Mouse (Mus musculus): Measurements from ENCODE around the gene Selenos. TPM values are rescaled to one million over a fixed set of nuclear protein-coding genes. Genes with fewer than 3 reads are reported as not detected.

Gene Selenos
- 80.3 and 88.0 TPM in 2 replicates for polyA plus RNA-seq (2014; fragmentation: Nextera tagmentation; extraction: Ambion mirVana)

GRCm38 (mm10) chr7:66079364-66080230, at the start of gene Selenos:
Gene Selenos, plus strand, starts transcription at chr7:66079649.
- H3K4me3 ChIP-seq (replicated peaks; ENCODE audit: low read length), result peak within 1 kb of the TSS; percentile 70
- H3K9ac ChIP-seq, result peak within 1 kb of the TSS; percentile 60
- peaks cover 58% of the 10 kb centered on the region for H3K36me3 ChIP-seq (replicated peaks; ENCODE audit: control insufficient read depth, insufficient read depth)
- H3K9me3 ChIP-seq (ENCODE audit: control insufficient read depth, low read length), result no peaks in the 10 kb centered on the region
- DNase-seq (ENCODE audit: low spot score) (peak; percentile 96), ATAC-seq (ENCODE audit: low FRiP score) (peak; percentile 100)
- under 1% methylated on average over 62 of the region's 65 CpGs for WGBS
- H3K27ac ChIP-seq, result peak within 1 kb of the TSS; percentile 67
- peaks cover 18% of the 10 kb centered on the region for H3K4me1 ChIP-seq (replicated peaks; ENCODE audit: control insufficient read depth, insufficient read depth, low read length)
- H3K4me2 ChIP-seq (replicated peaks), result peak within 1 kb of the TSS; percentile 78
- no peaks in the 10 kb centered on the region for H3K27me3 ChIP-seq (ENCODE audit: control insufficient read depth, insufficient read depth, low read length)

DNA sequence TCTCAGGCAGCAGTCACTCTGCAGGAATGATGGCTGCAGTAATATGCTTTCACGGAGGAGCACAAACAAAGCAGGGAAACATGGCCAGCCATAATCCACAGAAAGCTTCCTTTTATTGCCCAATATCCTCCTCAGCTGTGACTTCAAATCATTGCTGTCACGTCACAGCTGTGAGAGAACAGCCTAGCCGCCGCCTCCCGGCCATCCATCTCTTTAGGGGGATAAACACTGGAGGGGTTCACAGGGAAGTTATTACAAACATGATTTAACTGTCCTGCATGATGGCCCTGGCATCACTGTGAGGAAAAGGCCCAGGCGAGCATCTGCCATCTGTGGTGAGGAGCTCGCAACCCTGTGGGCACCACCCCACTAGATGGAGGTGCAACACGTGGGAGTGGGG, 42.6 kb upstream of the Selenos start:
- no peak for DNase-seq (ENCODE audit: low spot score)
- no peaks in the 10 kb centered on the region for H3K9me3 ChIP-seq (ENCODE audit: control insufficient read depth, low read length)
- 78% methylated on average over 8 of the region's 8 CpGs for WGBS
- H3K27ac ChIP-seq, result no peak overlapping the region
- no peaks in the 10 kb centered on the region for H3K36me3 ChIP-seq (replicated peaks; ENCODE audit: control insufficient read depth, insufficient read depth)
- no peak overlapping the region for H3K4me2 ChIP-seq (replicated peaks)
- no peak overlapping the region for H3K9ac ChIP-seq
- no peak overlapping the region for H3K4me3 ChIP-seq (replicated peaks; ENCODE audit: low read length)
- no peaks in the 10 kb centered on the region for H3K27me3 ChIP-seq (ENCODE audit: control insufficient read depth, insufficient read depth, low read length)
- ATAC-seq (ENCODE audit: low FRiP score), result no peak
- H3K4me1 ChIP-seq (replicated peaks; ENCODE audit: control insufficient read depth, insufficient read depth, low read length), result no peaks in the 10 kb centered on the region

DNA sequence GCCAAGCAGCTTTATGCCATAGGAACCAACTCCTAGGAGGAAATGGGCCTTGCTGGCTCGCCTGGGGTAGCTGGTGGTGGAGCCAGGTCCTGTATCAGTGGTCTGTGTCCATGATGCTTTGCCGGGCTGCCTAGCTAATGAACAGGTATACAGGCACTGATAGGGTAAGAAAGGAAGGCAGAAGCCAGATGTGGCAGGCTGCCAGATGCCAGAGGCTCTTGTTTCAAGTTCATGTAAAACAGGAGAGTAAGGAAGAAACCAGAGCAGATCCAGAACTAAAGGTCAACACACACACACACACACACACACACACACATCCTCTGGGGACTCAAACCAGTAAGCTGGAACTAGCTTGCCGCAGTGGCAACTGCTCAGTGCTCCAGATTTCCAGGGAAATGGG, 41.2 kb upstream of the Selenos start:
- WGBS, result 67% methylated on average over 3 of the region's 3 CpGs
- ATAC-seq (ENCODE audit: low FRiP score), result no peak

GRCm38 (mm10) chr7:66038730-66039129, 40.7 kb upstream of the Selenos start:
- Histone ChIP-seq H3K4me2 (replicated peaks) (no peak overlapping the region), H3K9ac (no peak overlapping the region), H3K4me3 (replicated peaks; ENCODE audit: low read length) (no peak overlapping the region), H3K36me3 (replicated peaks; ENCODE audit: control insufficient read depth, insufficient read depth) (no peaks in the 10 kb centered on the region), H3K4me1 (replicated peaks; ENCODE audit: control insufficient read depth, insufficient read depth, low read length) (no peaks in the 10 kb centered on the region), H3K27ac (no peak overlapping the region), H3K27me3 (ENCODE audit: control insufficient read depth, insufficient read depth, low read length) (no peaks in the 10 kb centered on the region), H3K9me3 (ENCODE audit: control insufficient read depth, low read length) (no peaks in the 10 kb centered on the region)
- ATAC-seq (ENCODE audit: low FRiP score) (no peak), DNase-seq (ENCODE audit: low spot score) (no peak)
- WGBS, result 76% methylated on average over 11 of the region's 11 CpGs

More for the DNA sequence above, 41.2 kb upstream of the Selenos start:
- DNase-seq (ENCODE audit: low spot score), result no peak
- no peaks in the 10 kb centered on the region for H3K27me3 ChIP-seq (ENCODE audit: control insufficient read depth, insufficient read depth, low read length)
- no peak overlapping the region for H3K27ac ChIP-seq
- H3K9ac ChIP-seq, result no peak overlapping the region
- no peak overlapping the region for H3K4me3 ChIP-seq (replicated peaks; ENCODE audit: low read length)
- no peaks in the 10 kb centered on the region for H3K4me1 ChIP-seq (replicated peaks; ENCODE audit: control insufficient read depth, insufficient read depth, low read length)
- no peaks in the 10 kb centered on the region for H3K9me3 ChIP-seq (ENCODE audit: control insufficient read depth, low read length)
- H3K36me3 ChIP-seq (replicated peaks; ENCODE audit: control insufficient read depth, insufficient read depth), result no peaks in the 10 kb centered on the region
- no peak overlapping the region for H3K4me2 ChIP-seq (replicated peaks)

DNA sequence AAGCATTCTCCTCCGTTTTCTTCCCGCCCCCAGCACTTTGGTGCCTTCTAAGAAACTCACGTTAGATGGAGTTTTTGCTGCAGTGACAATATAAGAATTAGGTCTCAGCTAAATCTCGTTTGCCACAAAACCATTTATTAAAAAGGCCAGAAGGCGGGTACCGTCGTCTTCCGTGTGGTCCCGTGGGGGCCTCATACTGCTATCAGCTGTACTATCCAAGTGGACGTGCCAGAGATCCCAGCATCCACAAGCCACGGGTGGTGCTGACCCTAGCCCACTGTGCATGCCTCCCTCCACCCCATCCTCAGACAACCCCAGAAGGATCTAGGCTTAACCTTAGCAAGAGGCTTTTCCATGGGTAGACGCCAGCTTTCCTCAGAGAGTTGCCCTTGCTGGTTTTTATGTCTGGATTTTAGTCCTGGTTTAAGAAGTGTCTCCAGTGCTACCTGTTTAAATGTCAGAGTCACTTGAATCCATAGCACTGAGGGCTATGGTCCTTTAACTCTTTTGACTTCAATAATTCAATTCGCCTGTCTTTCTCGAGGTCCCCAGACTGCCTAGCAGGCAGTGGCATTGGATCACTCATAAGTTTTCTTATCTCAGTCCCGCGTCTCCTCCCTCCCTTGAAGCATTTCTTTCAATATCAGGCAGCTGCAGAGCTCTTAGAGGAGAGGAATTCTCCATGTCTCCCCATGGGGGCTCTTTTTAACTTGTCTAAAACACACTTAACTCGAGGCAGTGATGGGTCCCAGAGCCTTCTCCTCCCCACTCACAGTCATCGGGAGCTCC, 39.2 kb upstream of the Selenos start:
- Histone ChIP-seq H3K27ac (no peak overlapping the region), H3K9ac (no peak overlapping the region), H3K4me2 (replicated peaks) (no peak overlapping the region), H3K27me3 (ENCODE audit: control insufficient read depth, insufficient read depth, low read length) (no peaks in the 10 kb centered on the region), H3K4me3 (replicated peaks; ENCODE audit: low read length) (no peak overlapping the region), H3K4me1 (replicated peaks; ENCODE audit: control insufficient read depth, insufficient read depth, low read length) (peaks cover 8% of the 10 kb centered on the region; the same call in 1 of the 2 replicates), H3K9me3 (ENCODE audit: control insufficient read depth, low read length) (no peaks in the 10 kb centered on the region), H3K36me3 (replicated peaks; ENCODE audit: control insufficient read depth, insufficient read depth) (no peaks in the 10 kb centered on the region)
- no peak for ATAC-seq (ENCODE audit: low FRiP score)
- 75% methylated on average over 18 of the region's 18 CpGs for WGBS
- DNase-seq (ENCODE audit: low spot score), result no peak

GRCm38 (mm10) chr7:66043552-66044459, 35.6 kb upstream of the Selenos start, which contains the start of gene Gm45213:
Gene Gm45213, plus strand, starts transcription at chr7:66043602.
- 73% methylated on average over 10 of the region's 10 CpGs for WGBS
- no peaks in the 10 kb centered on the region for H3K9me3 ChIP-seq (ENCODE audit: control insufficient read depth, low read length)
- ATAC-seq (ENCODE audit: low FRiP score), result peak; percentile 61
- peak; percentile 47 for DNase-seq (ENCODE audit: low spot score)
- H3K4me2 ChIP-seq (replicated peaks), result no peak within 1 kb of the TSS
- peaks cover 15% of the 10 kb centered on the region for H3K4me1 ChIP-seq (replicated peaks; ENCODE audit: control insufficient read depth, insufficient read depth, low read length)
- no peaks in the 10 kb centered on the region for H3K36me3 ChIP-seq (replicated peaks; ENCODE audit: control insufficient read depth, insufficient read depth)
- H3K27me3 ChIP-seq (ENCODE audit: control insufficient read depth, insufficient read depth, low read length), result no peaks in the 10 kb centered on the region
- no peak within 1 kb of the TSS for H3K9ac ChIP-seq
- no peak within 1 kb of the TSS for H3K4me3 ChIP-seq (replicated peaks; ENCODE audit: low read length)
- H3K27ac ChIP-seq, result 0 out of 2 replicates have a peak within 1 kb of the TSS, but pooled peaks have one; percentile 0

- Histone ChIP-seq H3K27me3 (ENCODE audit: control insufficient read depth, insufficient read depth, low read length) (no peaks in the 10 kb centered on the region), H3K9ac (no peak overlapping the region), H3K9me3 (ENCODE audit: control insufficient read depth, low read length) (no peaks in the 10 kb centered on the region), H3K4me3 (replicated peaks; ENCODE audit: low read length) (no peak overlapping the region), H3K36me3 (replicated peaks; ENCODE audit: control insufficient read depth, insufficient read depth) (no peaks in the 10 kb centered on the region), H3K27ac (no peak overlapping the region), H3K4me1 (replicated peaks; ENCODE audit: control insufficient read depth, insufficient read depth, low read length) (peaks cover 15% of the 10 kb centered on the region), H3K4me2 (replicated peaks) (no peak overlapping the region)
- 0 out of 2 replicates have a peak, but pooled peaks have one; percentile 9 for ATAC-seq (ENCODE audit: low FRiP score)
- DNase-seq (ENCODE audit: low spot score), result peak; percentile 40
- WGBS, result 27% methylated on average over 9 of the region's 9 CpGs
These were observed 34.8 kb upstream of the Selenos start for GRCm38 (mm10) chr7:66044617-66045016.

DNA sequence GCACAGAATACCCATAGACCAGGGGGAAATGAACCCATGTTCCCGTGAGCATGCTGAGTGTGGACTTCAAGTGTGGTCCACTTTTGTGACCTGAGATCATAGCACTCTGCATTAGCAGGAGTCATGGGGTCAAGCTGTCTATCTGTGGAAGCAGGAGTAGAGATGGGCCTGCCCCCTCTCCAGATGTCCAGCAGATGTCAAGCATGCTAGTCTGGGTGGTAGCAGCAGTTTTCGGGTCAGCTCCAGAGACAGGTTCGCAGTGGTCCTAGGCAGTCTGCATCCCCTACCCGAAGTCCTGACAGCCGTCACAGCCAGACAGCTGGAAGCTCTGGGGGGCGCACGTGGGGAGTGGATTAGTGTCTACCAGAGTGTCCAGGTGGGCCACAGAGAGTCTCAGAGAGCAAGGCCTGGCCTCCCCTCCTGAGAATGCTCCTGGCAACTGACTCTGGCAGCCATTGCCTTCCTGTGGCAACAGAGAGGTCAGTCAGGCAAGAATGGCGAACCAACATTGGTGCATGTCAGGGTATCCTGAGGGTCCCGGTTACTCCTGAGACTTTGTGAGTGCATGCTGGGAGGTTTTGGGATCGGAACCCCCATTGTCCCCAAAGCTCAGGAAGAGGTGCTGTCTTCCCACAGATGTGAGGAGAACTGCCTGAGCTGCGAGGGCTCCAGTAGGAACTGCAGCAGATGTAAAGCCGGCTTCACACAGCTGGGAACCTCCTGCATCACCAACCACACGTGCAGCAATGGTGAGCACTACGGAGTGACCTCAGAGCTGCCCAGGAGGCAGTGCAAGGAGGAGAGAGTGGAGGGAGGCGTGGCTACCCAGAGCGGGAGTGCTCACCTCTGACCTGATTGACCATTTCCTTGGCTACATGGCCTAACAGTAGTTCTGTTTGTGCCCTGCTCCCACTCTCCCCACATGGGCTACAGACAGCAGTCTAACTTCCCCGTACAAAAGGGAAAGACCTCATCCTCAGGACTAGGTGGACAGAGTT, 32.2 kb upstream of the Selenos start:
- DNase-seq (ENCODE audit: low spot score), result no peak
- Histone ChIP-seq H3K9ac (no peak overlapping the region), H3K4me1 (replicated peaks; ENCODE audit: control insufficient read depth, insufficient read depth, low read length) (peaks cover 15% of the 10 kb centered on the region), H3K9me3 (ENCODE audit: control insufficient read depth, low read length) (no peaks in the 10 kb centered on the region), H3K36me3 (replicated peaks; ENCODE audit: control insufficient read depth, insufficient read depth) (no peaks in the 10 kb centered on the region), H3K4me3 (replicated peaks; ENCODE audit: low read length) (no peak overlapping the region), H3K27ac (no peak overlapping the region), H3K27me3 (ENCODE audit: control insufficient read depth, insufficient read depth, low read length) (no peaks in the 10 kb centered on the region), H3K4me2 (replicated peaks) (no peak overlapping the region)
- ATAC-seq (ENCODE audit: low FRiP score), result no peak
- 63% methylated on average over 17 of the region's 17 CpGs for WGBS
